Mouse (Mus musculus): ENCODE data around the gene Olfr1175-ps. TPM values are rescaled to one million over a fixed set of nuclear protein-coding genes. Genes with fewer than 3 reads are reported as not detected.

Gene Olfr1175-ps
- not detected in 2 replicates for total RNA-seq (2012; rRNA removed)
- polyA plus RNA-seq (2012; ENCODE audit: insufficient read depth in 1 of 2, insufficient read length in 2 of 2, low read depth in 1 of 2, low replicate concordance in 2 of 2, missing spikeins in 1 of 2): under 1 TPM in 1 of 2 experiments, not detected in 1; 0.01 TPM

GRCm38 (mm10) chr2:88327115-88327514, at the start of gene Olfr1175-ps:
Gene Olfr1175-ps (minus strand): TSS chr2:88327215.
- Histone ChIP-seq H3K4me1 (ENCODE audit: control insufficient read depth in 1 of 2, insufficient read depth in 2 of 2, low read length in 2 of 2) (no peaks in the 10 kb centered on the region), H3K27ac (ENCODE audit: control insufficient read depth, low read depth, low read length) (no peak within 1 kb of the TSS), H3K27me3 (ENCODE audit: control insufficient read depth in 1 of 2, insufficient read depth in 2 of 2, low read length in 2 of 2) (no peaks in the 10 kb centered on the region), H3K9ac (ENCODE audit: control insufficient read depth, low read depth, low read length, poor library complexity, severe bottlenecking) (no peak within 1 kb of the TSS), H3K79me2 (ENCODE audit: control insufficient read depth, insufficient read depth, low read length, poor library complexity) (no peaks in the 10 kb centered on the region), H3K4me3 (ENCODE audit: control insufficient read depth in 1 of 2, insufficient read depth in 1 of 2, low read depth in 2 of 2, low read length in 2 of 2) (no peak within 1 kb of the TSS), H3K36me3 (ENCODE audit: control insufficient read depth in 1 of 2, insufficient read depth in 2 of 2, low read length in 2 of 2) (no peaks in the 10 kb centered on the region), H3K9me3 (replicated peaks; ENCODE audit: insufficient read depth, low read length) (no peaks in the 10 kb centered on the region)
- TF ChIP-seq NRF1 (IDR thresholded peaks at IDR 0.05; ENCODE audit: insufficient read depth, low read depth, low read length, poor library complexity, severe bottlenecking): no peak
- no peak for TF ChIP-seq CTCF (IDR thresholded peaks at IDR 0.05 in 2 of 3, conservative IDR thresholded peaks at IDR 0.05 in 1 of 3; ENCODE audit: control insufficient read depth in 1 of 3, insufficient read depth in 1 of 3, low read depth in 2 of 3, low read length in 3 of 3, poor library complexity in 1 of 3, severe bottlenecking in 1 of 3)
- TF ChIP-seq GABPA (IDR thresholded peaks at IDR 0.05; ENCODE audit: low read depth, low read length): no peak
- no peak for TF ChIP-seq MAX (IDR thresholded peaks at IDR 0.05; ENCODE audit: low read length)
- TF ChIP-seq KAT2A (conservative IDR thresholded peaks at IDR 0.05; ENCODE audit: low read depth, low read length): no peak
- no peak for TF ChIP-seq POLR2AphosphoS2 (IDR thresholded peaks at IDR 0.05; ENCODE audit: low read length)
- DNase-seq (ENCODE audit: low read depth, low spot score): no peak

- H3K36me3 ChIP-seq (ENCODE audit: control insufficient read depth in 1 of 2, insufficient read depth in 2 of 2, low read length in 2 of 2): no peaks in the 10 kb centered on the region
- H3K27me3 ChIP-seq (ENCODE audit: control insufficient read depth in 1 of 2, insufficient read depth in 2 of 2, low read length in 2 of 2): no peaks in the 10 kb centered on the region
- no peak overlapping the region for H3K9ac ChIP-seq (ENCODE audit: control insufficient read depth, low read depth, low read length, poor library complexity, severe bottlenecking)
- H3K79me2 ChIP-seq (ENCODE audit: control insufficient read depth, insufficient read depth, low read length, poor library complexity): no peaks in the 10 kb centered on the region
- no peak overlapping the region for H3K27ac ChIP-seq (ENCODE audit: control insufficient read depth, low read depth, low read length)
- no peaks in the 10 kb centered on the region for H3K9me3 ChIP-seq (replicated peaks; ENCODE audit: insufficient read depth, low read length)
- TF ChIP-seq RAD21 (IDR thresholded peaks at IDR 0.05; ENCODE audit: low read depth, low read length): peak; percentile 95
- peak; percentile 88 for TF ChIP-seq ZC3H11A (IDR thresholded peaks at IDR 0.05; ENCODE audit: low read depth, low read length)
- 0 out of 2 replicates have a peak, but pooled peaks have one; percentile 57 for TF ChIP-seq ZNF384 (IDR thresholded peaks at IDR 0.05; ENCODE audit: low read depth, low read length)
- peak; percentile 88 for TF ChIP-seq SMC3 (IDR thresholded peaks at IDR 0.05; ENCODE audit: low read depth, low read length)
- peak in 1 of 3 experiments; percentile 81; a peak in 3 of 6 replicates for TF ChIP-seq CTCF (IDR thresholded peaks at IDR 0.05 in 2 of 3, conservative IDR thresholded peaks at IDR 0.05 in 1 of 3; ENCODE audit: control insufficient read depth in 1 of 3, insufficient read depth in 1 of 3, low read depth in 2 of 3, low read length in 3 of 3, poor library complexity in 1 of 3, severe bottlenecking in 1 of 3)
- no peak for TF ChIP-seq NELFE (IDR thresholded peaks at IDR 0.05; ENCODE audit: low read depth, low read length)
- no peak for TF ChIP-seq MAFK (IDR thresholded peaks at IDR 0.05; ENCODE audit: borderline replicate concordance, low read depth, low read length)
- no peak overlapping the region for H3K4me3 ChIP-seq (ENCODE audit: control insufficient read depth in 1 of 2, insufficient read depth in 1 of 2, low read depth in 2 of 2, low read length in 2 of 2)
- no peaks in the 10 kb centered on the region for H3K4me1 ChIP-seq (ENCODE audit: control insufficient read depth in 1 of 2, insufficient read depth in 2 of 2, low read length in 2 of 2)
- peak; percentile 56 for DNase-seq (ENCODE audit: low read depth, low spot score)
These were observed 29.3 kb upstream of the Olfr1175-ps start for GRCm38 (mm10) chr2:88356304-88356703.

- Histone ChIP-seq H3K27ac (ENCODE audit: control insufficient read depth, low read depth, low read length) (no peak within 1 kb of the TSS), H3K36me3 (ENCODE audit: control insufficient read depth in 1 of 2, insufficient read depth in 2 of 2, low read length in 2 of 2) (no peaks in the 10 kb centered on the region), H3K79me2 (ENCODE audit: control insufficient read depth, insufficient read depth, low read length, poor library complexity) (no peaks in the 10 kb centered on the region), H3K4me3 (ENCODE audit: control insufficient read depth in 1 of 2, insufficient read depth in 1 of 2, low read depth in 2 of 2, low read length in 2 of 2) (no peak within 1 kb of the TSS), H3K27me3 (ENCODE audit: control insufficient read depth in 1 of 2, insufficient read depth in 2 of 2, low read length in 2 of 2) (no peaks in the 10 kb centered on the region), H3K4me1 (ENCODE audit: control insufficient read depth in 1 of 2, insufficient read depth in 2 of 2, low read length in 2 of 2) (no peaks in the 10 kb centered on the region), H3K9ac (ENCODE audit: control insufficient read depth, low read depth, low read length, poor library complexity, severe bottlenecking) (no peak within 1 kb of the TSS), H3K9me3 (replicated peaks; ENCODE audit: insufficient read depth, low read length) (no peaks in the 10 kb centered on the region)
- DNase-seq (ENCODE audit: low read depth, low spot score): no peak
- no peak for TF ChIP-seq GATA1 (IDR thresholded peaks at IDR 0.05; ENCODE audit: low read depth, low read length)
- TF ChIP-seq MAZ (IDR thresholded peaks at IDR 0.05; ENCODE audit: low read depth, low read length): no peak
- no peak for TF ChIP-seq ZKSCAN1 (IDR thresholded peaks at IDR 0.05; ENCODE audit: low read depth, low read length)
- TF ChIP-seq MAFK (IDR thresholded peaks at IDR 0.05; ENCODE audit: borderline replicate concordance, low read depth, low read length): no peak
- TF ChIP-seq POLR2AphosphoS2 (IDR thresholded peaks at IDR 0.05; ENCODE audit: low read length): no peak
- no peak for TF ChIP-seq CHD1 (IDR thresholded peaks at IDR 0.05; ENCODE audit: low read depth, low read length)
- TF ChIP-seq SIN3A (IDR thresholded peaks at IDR 0.05; ENCODE audit: low read length): no peak
- no peak for TF ChIP-seq CHD2 (IDR thresholded peaks at IDR 0.05; ENCODE audit: low read length)
- no peak for TF ChIP-seq EP300 (IDR thresholded peaks at IDR 0.05; ENCODE audit: low read depth in 1 of 2, low read length in 2 of 2)
- no peak for TF ChIP-seq MAX (IDR thresholded peaks at IDR 0.05; ENCODE audit: low read length)
- no peak for TF ChIP-seq ZMIZ1 (IDR thresholded peaks at IDR 0.05; ENCODE audit: low read depth, low read length)
- TF ChIP-seq KAT2A (conservative IDR thresholded peaks at IDR 0.05; ENCODE audit: low read depth, low read length): no peak
- TF ChIP-seq POLR2AphosphoS5 (IDR thresholded peaks at IDR 0.05; ENCODE audit: borderline replicate concordance, low read depth, low read length): no peak
- TF ChIP-seq USF1 (IDR thresholded peaks at IDR 0.05; ENCODE audit: low read depth, low read length): no peak
- TF ChIP-seq USF2 (IDR thresholded peaks at IDR 0.05; ENCODE audit: borderline replicate concordance in 1 of 2, insufficient read depth in 1 of 2, low read depth in 1 of 2, low read length in 2 of 2): no peak
- TF ChIP-seq UBTF (IDR thresholded peaks at IDR 0.05; ENCODE audit: borderline replicate concordance, insufficient read depth, low read depth, low read length): no peak
- no peak for TF ChIP-seq ELF1 (IDR thresholded peaks at IDR 0.05; ENCODE audit: low read depth, low read length)
These were observed 19.4 kb upstream of the Olfr1175-ps start, which contains the start of gene Olfr1177-ps for GRCm38 (mm10) chr2:88346392-88346791. Gene Olfr1177-ps (minus strand): TSS chr2:88346492.
